Mouse (Mus musculus) lung, embryonic 15.5 days (tissue): Measurements from ENCODE around the gene Runx2. TPM values are rescaled to one million over a fixed set of nuclear protein-coding genes. Genes with fewer than 3 reads are reported as not detected.

ENCODE experiments used
- ATAC-seq: fragments of 200-750 bp; cut with Nextera tagmentation; 2 replicates; pipeline ENCODE4 v1.8.0; 2017; ENCODE audit warnings: moderate number of reproducible peaks, borderline replicate concordance; ENCODE audit not compliant: low FRiP score, low TSS enrichment; ENCODE audit errors: extremely low read depth
- H3K27ac ChIP-seq: fragments of 300-500 bp; sonication (generic); 2 replicates; pipeline ENCODE4 v1.5.1; 2015; ENCODE audit warnings: moderate library complexity, mild to moderate bottlenecking, inconsistent platforms
- H3K27me3 ChIP-seq: fragments of 300-500 bp; sonication (generic); 2 replicates; pipeline ENCODE4 v1.6.1; 2015; ENCODE audit warnings: inconsistent platforms
- H3K36me3 ChIP-seq: fragments of 300-500 bp; sonication (generic); 2 replicates; pipeline ENCODE4 v1.6.1; 2015; ENCODE audit warnings: inconsistent platforms
- H3K4me1 ChIP-seq: fragments of 300-500 bp; sonication (generic); 2 replicates; pipeline ENCODE4 v1.6.1; 2015; ENCODE audit warnings: inconsistent platforms
- H3K4me2 ChIP-seq: fragments of 300-500 bp; sonication (generic); 2 replicates; pipeline ENCODE4 v1.6.1; 2015; ENCODE audit warnings: inconsistent platforms, mild to moderate bottlenecking, moderate library complexity
- H3K4me3 ChIP-seq: fragments of 300-500 bp; sonication (generic); 2 replicates; pipeline ENCODE4 v1.5.1; 2015; ENCODE audit warnings: mild to moderate bottlenecking, inconsistent platforms
- H3K9ac ChIP-seq: fragments of 300-500 bp; sonication (generic); 2 replicates; pipeline ENCODE4 v1.6.1; 2015; ENCODE audit warnings: inconsistent platforms
- H3K9me3 ChIP-seq: fragments of 300-500 bp; sonication (generic); 2 replicates; pipeline ENCODE4 v1.6.1; 2016; ENCODE audit warnings: inconsistent platforms
- WGBS: fragments of 180-500 bp; shearing (Covaris S2); methylation state at CpG from one replicate; pipeline ENCODE4 v1.1.7; 2015; 5-methylcytosine and 5-hydroxymethylcytosine counted together
- polyA plus RNA-seq: library from polyadenylated mRNA; unstranded; fragments of >200 nt; fragmentation: Nextera tagmentation; extraction: Ambion mirVana; gene quantifications from 2 replicates; pipeline ENCODE4 v1.2.1, GENCODE M21; 2015

Runx2 gene
- polyA plus RNA-seq, 1 experiment from 2014 or later, result 0.80 TPM

- 89% methylated on average over 10 of the region's 10 CpGs for WGBS
- no peak for ATAC-seq
- Histone ChIP-seq H3K9ac (no peak overlapping the region), H3K4me1 (no peaks in the 10 kb centered on the region), H3K36me3 (no peaks in the 10 kb centered on the region), H3K27me3 (no peaks in the 10 kb centered on the region), H3K4me2 (no peak overlapping the region), H3K9me3 (no peaks in the 10 kb centered on the region), H3K4me3 (no peak overlapping the region), H3K27ac (no peak overlapping the region)
These were observed 309.7 kb downstream of the Runx2 start for GRCm38 (mm10) chr17:44504794-44505317.

- H3K9ac ChIP-seq, result no peak overlapping the region
These were observed 312.4 kb downstream of the Runx2 start for GRCm38 (mm10) chr17:44502176-44502575.

GRCm38 (mm10) chr17:44500306-44500899 lies 314.2 kb downstream of the Runx2 start:
- H3K36me3 ChIP-seq, result no peaks in the 10 kb centered on the region
- H3K4me3 ChIP-seq, result no peak overlapping the region
- H3K27ac ChIP-seq, result no peak overlapping the region
- H3K4me2 ChIP-seq, result no peak overlapping the region
- H3K4me1 ChIP-seq, result no peaks in the 10 kb centered on the region
- no peaks in the 10 kb centered on the region for H3K9me3 ChIP-seq
- WGBS, result 61% methylated on average over 11 of the region's 11 CpGs
- no peaks in the 10 kb centered on the region for H3K27me3 ChIP-seq
- ATAC-seq, result no peak
- no peak overlapping the region for H3K9ac ChIP-seq

More at GRCm38 (mm10) chr17:44502176-44502575, 312.4 kb downstream of the Runx2 start:
- H3K9me3 ChIP-seq, result no peaks in the 10 kb centered on the region
- no peak overlapping the region for H3K4me2 ChIP-seq
- no peaks in the 10 kb centered on the region for H3K27me3 ChIP-seq
- H3K27ac ChIP-seq, result no peak overlapping the region
- 89% methylated on average over 5 of the region's 5 CpGs for WGBS
- no peaks in the 10 kb centered on the region for H3K4me1 ChIP-seq
- H3K36me3 ChIP-seq, result no peaks in the 10 kb centered on the region
- H3K4me3 ChIP-seq, result no peak overlapping the region
- no peak for ATAC-seq

GRCm38 (mm10) chr17:44490164-44490794 lies 324.3 kb downstream of the Runx2 start:
- Histone ChIP-seq H3K27me3 (no peaks in the 10 kb centered on the region), H3K36me3 (no peaks in the 10 kb centered on the region), H3K4me1 (no peaks in the 10 kb centered on the region), H3K4me3 (no peak overlapping the region), H3K9me3 (no peaks in the 10 kb centered on the region), H3K4me2 (no peak overlapping the region), H3K9ac (no peak overlapping the region), H3K27ac (no peak overlapping the region)
- WGBS, result 29% methylated on average over 11 of the region's 11 CpGs
- ATAC-seq, result no peak

- H3K27me3 ChIP-seq, result no peaks in the 10 kb centered on the region
- no peaks in the 10 kb centered on the region for H3K4me1 ChIP-seq
- WGBS, result 79% methylated on average over 6 of the region's 6 CpGs
- H3K9ac ChIP-seq, result no peak overlapping the region
- no peak overlapping the region for H3K4me2 ChIP-seq
- H3K9me3 ChIP-seq, result no peaks in the 10 kb centered on the region
- ATAC-seq, result no peak
- no peak overlapping the region for H3K4me3 ChIP-seq
- no peak overlapping the region for H3K27ac ChIP-seq
- no peaks in the 10 kb centered on the region for H3K36me3 ChIP-seq
These were observed 325.3 kb downstream of the Runx2 start for GRCm38 (mm10) chr17:44489346-44489745.

- no peak overlapping the region for H3K27ac ChIP-seq
- H3K4me1 ChIP-seq, result no peaks in the 10 kb centered on the region
- no peak overlapping the region for H3K9ac ChIP-seq
- no peak overlapping the region for H3K4me2 ChIP-seq
- 81% methylated on average over 10 of the region's 10 CpGs for WGBS
- H3K9me3 ChIP-seq, result no peaks in the 10 kb centered on the region
- H3K36me3 ChIP-seq, result no peaks in the 10 kb centered on the region
- H3K4me3 ChIP-seq, result no peak overlapping the region
- no peak for ATAC-seq
- H3K27me3 ChIP-seq, result no peaks in the 10 kb centered on the region
These were observed 326.9 kb downstream of the Runx2 start for GRCm38 (mm10) chr17:44487514-44488244.

- no peak for ATAC-seq
- H3K36me3 ChIP-seq, result no peaks in the 10 kb centered on the region
- no peak overlapping the region for H3K4me3 ChIP-seq
- H3K4me1 ChIP-seq, result no peaks in the 10 kb centered on the region
- no peaks in the 10 kb centered on the region for H3K27me3 ChIP-seq
- H3K9ac ChIP-seq, result no peak overlapping the region
- WGBS, result 74% methylated on average over 5 of the region's 5 CpGs
- no peak overlapping the region for H3K4me2 ChIP-seq
- no peak overlapping the region for H3K27ac ChIP-seq
- H3K9me3 ChIP-seq, result no peaks in the 10 kb centered on the region
These were observed 329.3 kb downstream of the Runx2 start for GRCm38 (mm10) chr17:44485337-44485736.

- no peak overlapping the region for H3K27ac ChIP-seq
- no peaks in the 10 kb centered on the region for H3K27me3 ChIP-seq
- no peak for ATAC-seq
- no peak overlapping the region for H3K4me3 ChIP-seq
- no peaks in the 10 kb centered on the region for H3K4me1 ChIP-seq
- H3K4me2 ChIP-seq, result no peak overlapping the region
- H3K36me3 ChIP-seq, result no peaks in the 10 kb centered on the region
- H3K9me3 ChIP-seq, result no peaks in the 10 kb centered on the region
- no peak overlapping the region for H3K9ac ChIP-seq
- 54% methylated on average over 5 of the region's 5 CpGs for WGBS
These were observed 334.7 kb downstream of the Runx2 start for GRCm38 (mm10) chr17:44479918-44480317.

GRCm38 (mm10) chr17:44479491-44479890 lies 335.1 kb downstream of the Runx2 start:
- Histone ChIP-seq H3K36me3 (no peaks in the 10 kb centered on the region), H3K27me3 (no peaks in the 10 kb centered on the region), H3K4me1 (no peaks in the 10 kb centered on the region), H3K9ac (no peak overlapping the region), H3K4me2 (no peak overlapping the region), H3K27ac (no peak overlapping the region), H3K9me3 (no peaks in the 10 kb centered on the region), H3K4me3 (no peak overlapping the region)
- WGBS, result 65% methylated on average over 4 of the region's 4 CpGs
- no peak for ATAC-seq

GRCm38 (mm10) chr17:44475910-44476309 lies 338.7 kb downstream of the Runx2 start:
- Histone ChIP-seq H3K4me1 (no peaks in the 10 kb centered on the region), H3K4me2 (no peak overlapping the region), H3K9ac (no peak overlapping the region), H3K36me3 (no peaks in the 10 kb centered on the region), H3K27ac (no peak overlapping the region), H3K9me3 (no peaks in the 10 kb centered on the region), H3K4me3 (no peak overlapping the region), H3K27me3 (no peaks in the 10 kb centered on the region)
- ATAC-seq, result no peak
- WGBS, result 87% methylated on average over 8 of the region's 8 CpGs

GRCm38 (mm10) chr17:44474280-44474679 lies 340.3 kb downstream of the Runx2 start:
- 54% methylated on average over 3 of the region's 3 CpGs for WGBS
- no peak for ATAC-seq
- no peak overlapping the region for H3K9ac ChIP-seq

GRCm38 (mm10) chr17:44472695-44473094 lies 341.9 kb downstream of the Runx2 start:
- Histone ChIP-seq H3K36me3 (no peaks in the 10 kb centered on the region), H3K27me3 (no peaks in the 10 kb centered on the region), H3K27ac (no peak overlapping the region), H3K4me2 (no peak overlapping the region), H3K9me3 (no peaks in the 10 kb centered on the region), H3K4me1 (no peaks in the 10 kb centered on the region), H3K4me3 (no peak overlapping the region), H3K9ac (no peak overlapping the region)
- 77% methylated on average over 7 of the region's 7 CpGs for WGBS
- ATAC-seq, result no peak

More at GRCm38 (mm10) chr17:44474280-44474679, 340.3 kb downstream of the Runx2 start:
- Histone ChIP-seq H3K27me3 (no peaks in the 10 kb centered on the region), H3K4me2 (no peak overlapping the region), H3K9me3 (no peaks in the 10 kb centered on the region), H3K27ac (no peak overlapping the region), H3K4me1 (no peaks in the 10 kb centered on the region), H3K36me3 (no peaks in the 10 kb centered on the region), H3K4me3 (no peak overlapping the region)
